Mouse (Mus musculus) urinary bladder, postnatal 4 days (tissue): ENCODE data around the gene Sept6.

Experiments used
- DNase-seq, 2 experiments: peaks; one replicate each; pipeline ENCODE4 v3.0.0; 2021 to 2022; ENCODE audit warnings: low spot score in 2 of 2

Gene Sept6

DNA sequence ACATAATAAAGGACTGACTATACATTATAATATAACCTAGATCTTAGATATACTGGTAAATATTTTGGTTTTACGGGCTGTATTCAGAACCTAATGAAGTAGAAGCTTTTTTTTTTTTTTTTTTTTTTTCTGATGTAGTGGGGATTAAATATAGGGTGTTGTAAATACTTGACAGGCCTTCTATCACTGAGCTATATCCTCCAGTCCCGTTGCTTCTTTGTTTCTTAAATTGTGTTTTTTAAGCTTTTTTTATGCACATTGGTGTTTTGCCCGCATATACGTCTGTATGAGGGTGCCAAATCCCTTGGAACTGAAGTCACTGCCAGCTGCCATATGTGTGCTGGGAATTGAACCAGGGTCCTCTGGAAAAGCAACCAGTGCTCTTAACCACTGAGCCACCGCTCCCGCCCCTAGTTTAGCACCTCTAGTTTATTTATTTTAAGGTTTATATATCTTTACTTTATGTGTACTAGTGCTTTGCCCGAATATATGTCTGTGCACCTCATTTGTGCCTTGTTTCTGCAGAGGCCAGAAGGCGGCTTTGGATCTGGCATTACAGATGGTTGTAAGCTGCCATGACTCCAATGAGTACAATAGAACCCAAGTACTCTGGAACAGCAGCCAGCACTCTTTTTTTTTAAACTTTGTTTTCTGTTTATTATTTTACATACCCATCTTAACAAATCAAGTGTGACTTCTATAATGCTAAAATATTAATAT is 126.8 kb downstream of the Sept6 start:
- DNase-seq, result no peak

DNA sequence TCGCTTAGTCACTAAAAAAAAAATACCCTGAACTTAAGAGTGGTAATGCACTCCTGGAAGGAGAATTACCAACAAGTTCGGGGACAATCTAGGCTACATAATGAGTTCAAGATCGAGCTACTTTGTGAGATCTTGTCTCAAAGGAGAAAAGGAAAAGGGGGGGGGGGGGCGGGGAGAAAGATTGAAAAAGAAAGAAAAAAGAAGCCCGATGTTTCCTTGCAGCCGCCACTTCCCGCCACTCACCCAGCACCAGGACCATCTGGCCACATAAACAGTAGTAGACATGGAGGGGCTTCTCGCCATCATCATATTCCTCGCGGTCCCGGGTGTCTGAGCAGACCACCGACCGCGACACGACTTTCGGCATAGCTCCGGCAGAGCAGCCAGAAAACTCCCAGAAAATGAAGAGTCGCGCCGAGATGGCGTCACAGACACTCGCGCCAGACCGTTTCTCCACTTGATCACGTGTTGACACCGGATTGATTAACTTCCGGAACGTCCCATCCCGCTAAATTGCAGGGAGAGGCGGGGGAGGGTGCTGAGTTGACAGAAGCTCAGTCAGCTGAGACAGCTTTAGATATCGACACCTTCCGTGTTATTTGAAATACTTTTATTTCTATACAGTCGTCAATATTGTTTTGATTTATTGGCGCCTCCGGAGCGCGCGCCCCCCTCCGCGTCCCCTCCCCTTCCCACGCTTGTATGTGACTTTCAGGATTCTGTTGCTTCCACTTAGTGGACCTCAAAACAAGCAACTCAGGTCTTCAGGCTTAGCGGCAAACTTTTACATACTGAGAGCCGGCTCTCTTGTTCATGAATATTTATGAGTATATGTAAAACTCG is 127.6 kb downstream of the Sept6 start:
- DNase-seq, result peak; percentile 69 to 82
